Mouse (Mus musculus): ENCODE data around the gene Arl5b. TPM values are rescaled to one million over a fixed set of nuclear protein-coding genes. Genes with fewer than 3 reads are reported as not detected.

Arl5b gene
- polyA plus RNA-seq (2015; fragmentation: Nextera tagmentation; extraction: Ambion mirVana) = 42.1 and 48.5 TPM in 2 replicates

- H3K27ac ChIP-seq = no peak within 1 kb of the TSS
- WGBS = 10% methylated on average over 20 of the region's 20 CpGs
These were observed at the start of gene Arl5b for GRCm38 (mm10) chr2:15049117-15049873. Arl5b (plus strand) TSS chr2:15049395.

GRCm38 (mm10) chr2:15007531-15007930 is 41.7 kb upstream of the Arl5b start:
- no peak overlapping the region for H3K4me2 ChIP-seq (replicated peaks)
- no peak overlapping the region for H3K27ac ChIP-seq
- H3K36me3 ChIP-seq = peaks cover 27% of the 10 kb centered on the region
- no peaks in the 10 kb centered on the region for H3K9me3 ChIP-seq
- WGBS = 81% methylated on average over 3 of the region's 3 CpGs
- no peak overlapping the region for H3K4me3 ChIP-seq (replicated peaks)
- H3K9ac ChIP-seq (replicated peaks) = no peak overlapping the region
- no peaks in the 10 kb centered on the region for H3K4me1 ChIP-seq (replicated peaks)
- no peaks in the 10 kb centered on the region for H3K27me3 ChIP-seq
- no peak for ATAC-seq

More at GRCm38 (mm10) chr2:15049117-15049873, at the start of gene Arl5b:
- Histone ChIP-seq H3K9ac (replicated peaks) (peak within 1 kb of the TSS; percentile 72), H3K4me2 (replicated peaks) (peak within 1 kb of the TSS; percentile 63), H3K27me3 (no peaks in the 10 kb centered on the region), H3K9me3 (no peaks in the 10 kb centered on the region), H3K4me1 (replicated peaks) (peaks cover 21% of the 10 kb centered on the region), H3K36me3 (peaks cover 3% of the 10 kb centered on the region; the same call in 1 of the 2 replicates), H3K4me3 (replicated peaks) (peak within 1 kb of the TSS; percentile 68)
- ATAC-seq = peak; percentile 99

GRCm38 (mm10) chr2:15008072-15008471 is 41.1 kb upstream of the Arl5b start:
- H3K36me3 ChIP-seq = peaks cover 27% of the 10 kb centered on the region
- no peak for ATAC-seq
- H3K9me3 ChIP-seq = no peaks in the 10 kb centered on the region
- H3K4me2 ChIP-seq (replicated peaks) = no peak overlapping the region
- H3K27me3 ChIP-seq = no peaks in the 10 kb centered on the region
- no peaks in the 10 kb centered on the region for H3K4me1 ChIP-seq (replicated peaks)
- no peak overlapping the region for H3K4me3 ChIP-seq (replicated peaks)
- H3K9ac ChIP-seq (replicated peaks) = no peak overlapping the region
- H3K27ac ChIP-seq = no peak overlapping the region
- 94% methylated on average over 1 of the region's 1 CpGs for WGBS

GRCm38 (mm10) chr2:15026817-15027216 is 22.4 kb upstream of the Arl5b start:
- Histone ChIP-seq H3K4me3 (replicated peaks) (no peak overlapping the region), H3K4me2 (replicated peaks) (no peak overlapping the region), H3K4me1 (replicated peaks) (no peaks in the 10 kb centered on the region), H3K9me3 (no peaks in the 10 kb centered on the region), H3K9ac (replicated peaks) (no peak overlapping the region), H3K27me3 (no peaks in the 10 kb centered on the region), H3K36me3 (peaks cover 10% of the 10 kb centered on the region), H3K27ac (no peak overlapping the region)
- no peak for ATAC-seq
- WGBS = 96% methylated on average over 3 of the region's 3 CpGs

GRCm38 (mm10) chr2:15027816-15028215 is 21.4 kb upstream of the Arl5b start:
- Histone ChIP-seq H3K4me1 (replicated peaks) (no peaks in the 10 kb centered on the region), H3K36me3 (peaks cover 13% of the 10 kb centered on the region), H3K27me3 (no peaks in the 10 kb centered on the region), H3K9ac (replicated peaks) (no peak overlapping the region), H3K4me3 (replicated peaks) (no peak overlapping the region), H3K9me3 (no peaks in the 10 kb centered on the region), H3K4me2 (replicated peaks) (no peak overlapping the region), H3K27ac (no peak overlapping the region)
- no peak for ATAC-seq
- WGBS = 89% methylated on average over 1 of the region's 1 CpGs

- 93% methylated on average over 6 of the region's 6 CpGs for WGBS
- no peak for ATAC-seq
These were observed 10.5 kb upstream of the Arl5b start for GRCm38 (mm10) chr2:15038705-15039104.

GRCm38 (mm10) chr2:15040326-15040725 is 8.9 kb upstream of the Arl5b start:
- no peak for ATAC-seq
- Histone ChIP-seq H3K4me1 (replicated peaks) (no peaks in the 10 kb centered on the region), H3K4me2 (replicated peaks) (no peak overlapping the region), H3K27ac (no peak overlapping the region), H3K36me3 (peaks cover 18% of the 10 kb centered on the region), H3K9me3 (no peaks in the 10 kb centered on the region), H3K9ac (replicated peaks) (no peak overlapping the region), H3K27me3 (no peaks in the 10 kb centered on the region), H3K4me3 (replicated peaks) (no peak overlapping the region)
- WGBS = 61% methylated on average over 5 of the region's 5 CpGs

More at GRCm38 (mm10) chr2:15038705-15039104, 10.5 kb upstream of the Arl5b start:
- Histone ChIP-seq H3K4me3 (replicated peaks) (no peak overlapping the region), H3K4me1 (replicated peaks) (no peaks in the 10 kb centered on the region), H3K36me3 (peaks cover 17% of the 10 kb centered on the region), H3K27ac (no peak overlapping the region), H3K9ac (replicated peaks) (no peak overlapping the region), H3K27me3 (no peaks in the 10 kb centered on the region), H3K9me3 (no peaks in the 10 kb centered on the region), H3K4me2 (replicated peaks) (no peak overlapping the region)

GRCm38 (mm10) chr2:15054496-15054895 is 5.3 kb downstream of the Arl5b start:
- H3K27me3 ChIP-seq = no peaks in the 10 kb centered on the region
- H3K4me1 ChIP-seq (replicated peaks) = peaks cover 40% of the 10 kb centered on the region
- peak overlapping the region; percentile 67; the same call in 1 of the 2 replicates for H3K9ac ChIP-seq (replicated peaks)
- H3K9me3 ChIP-seq = no peaks in the 10 kb centered on the region
- H3K4me3 ChIP-seq (replicated peaks) = peak overlapping the region; percentile 74
- no peak for ATAC-seq
- 25% methylated on average over 10 of the region's 10 CpGs for WGBS
- peak overlapping the region; percentile 86 for H3K27ac ChIP-seq
- peak overlapping the region; percentile 57 for H3K4me2 ChIP-seq (replicated peaks)
- H3K36me3 ChIP-seq = no peaks in the 10 kb centered on the region

- H3K4me1 ChIP-seq (replicated peaks) = peaks cover 38% of the 10 kb centered on the region
These were observed 5.9 kb downstream of the Arl5b start, which contains the start of gene Nsun6 for GRCm38 (mm10) chr2:15054945-15055637. Nsun6 (minus strand) TSS chr2:15055069.

GRCm38 (mm10) chr2:15055741-15056151 is 6.6 kb downstream of the Arl5b start:
- H3K27me3 ChIP-seq = no peaks in the 10 kb centered on the region
- ATAC-seq = no peak
- H3K4me2 ChIP-seq (replicated peaks) = peak overlapping the region; percentile 77
- H3K36me3 ChIP-seq = no peaks in the 10 kb centered on the region
- H3K9me3 ChIP-seq = no peaks in the 10 kb centered on the region
- H3K9ac ChIP-seq (replicated peaks) = peak overlapping the region; percentile 88
- peak overlapping the region; percentile 95 for H3K27ac ChIP-seq
- peaks cover 41% of the 10 kb centered on the region for H3K4me1 ChIP-seq (replicated peaks)
- under 1% methylated on average over 15 of the region's 15 CpGs for WGBS
- peak overlapping the region; percentile 74 for H3K4me3 ChIP-seq (replicated peaks)

More at GRCm38 (mm10) chr2:15054945-15055637, 5.9 kb downstream of the Arl5b start, which contains the start of gene Nsun6:
- H3K9me3 ChIP-seq = no peaks in the 10 kb centered on the region
- under 1% methylated on average over 74 of the region's 75 CpGs for WGBS
- peak within 1 kb of the TSS; percentile 95 for H3K27ac ChIP-seq
- no peaks in the 10 kb centered on the region for H3K36me3 ChIP-seq
- peak; percentile 100 for ATAC-seq
- H3K27me3 ChIP-seq = no peaks in the 10 kb centered on the region
- peak within 1 kb of the TSS; percentile 74 for H3K4me3 ChIP-seq (replicated peaks)
- H3K4me2 ChIP-seq (replicated peaks) = peak within 1 kb of the TSS; percentile 77
- H3K9ac ChIP-seq (replicated peaks) = peak within 1 kb of the TSS; percentile 88

GRCm38 (mm10) chr2:15058227-15058626 is 9.0 kb downstream of the Arl5b start:
- Histone ChIP-seq H3K4me1 (replicated peaks) (peaks cover 42% of the 10 kb centered on the region), H3K9me3 (no peaks in the 10 kb centered on the region), H3K4me3 (replicated peaks) (no peak overlapping the region), H3K36me3 (no peaks in the 10 kb centered on the region), H3K27ac (no peak overlapping the region), H3K4me2 (replicated peaks) (no peak overlapping the region), H3K27me3 (no peaks in the 10 kb centered on the region), H3K9ac (replicated peaks) (no peak overlapping the region)
- ATAC-seq = no peak
- 90% methylated on average over 5 of the region's 5 CpGs for WGBS

GRCm38 (mm10) chr2:15060856-15061255 is 11.7 kb downstream of the Arl5b start:
- Histone ChIP-seq H3K27me3 (no peaks in the 10 kb centered on the region), H3K36me3 (no peaks in the 10 kb centered on the region), H3K4me2 (replicated peaks) (no peak overlapping the region), H3K9me3 (no peaks in the 10 kb centered on the region), H3K4me3 (replicated peaks) (no peak overlapping the region), H3K9ac (replicated peaks) (no peak overlapping the region), H3K4me1 (replicated peaks) (peaks cover 55% of the 10 kb centered on the region), H3K27ac (no peak overlapping the region)
- ATAC-seq = no peak
- WGBS = 84% methylated on average over 3 of the region's 3 CpGs

Measured in midbrain, embryonic 13.5 days (tissue).